Mouse (Mus musculus): ENCODE results near the gene Otop3.

DNA sequence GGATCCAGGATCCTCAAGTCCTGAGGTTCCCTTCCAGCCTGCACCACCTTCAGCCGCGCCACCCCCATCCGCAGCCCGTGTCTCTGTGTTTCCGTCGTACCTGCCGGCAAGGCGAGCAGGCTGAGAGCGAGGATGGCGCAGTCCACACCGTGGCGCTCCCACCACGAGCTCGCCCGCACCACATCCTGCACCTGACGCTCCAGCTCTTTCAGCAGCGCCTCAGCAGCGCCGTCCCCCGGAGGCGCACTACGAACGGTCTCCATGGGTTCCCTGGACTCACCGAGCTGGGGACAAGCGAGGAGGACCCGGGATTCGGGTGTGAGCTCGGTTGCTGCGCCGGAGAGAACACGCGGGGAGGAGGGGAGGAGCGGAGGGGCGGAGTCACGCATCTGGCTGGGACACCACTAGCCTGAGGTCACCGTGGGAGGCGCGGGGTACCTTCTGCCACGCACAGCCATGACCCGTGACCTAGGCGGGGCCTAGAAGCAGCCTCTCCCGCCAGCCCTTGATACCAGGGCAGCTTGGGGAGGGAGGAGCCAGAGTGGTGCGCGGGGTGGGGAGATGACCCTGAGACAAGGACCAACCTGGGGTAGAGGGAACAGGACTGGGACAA is 37.2 kb upstream of the Otop3 start, which contains the start of gene Fads6:
- TF ChIP-seq CTCF (IDR thresholded peaks at IDR 0.05; ENCODE audit: low read depth, low read length) (peak; percentile 51), POLR2A (IDR thresholded peaks at IDR 0.05; ENCODE audit: extremely low read depth, insufficient read depth, low read length) (peak; percentile 93)
